Mouse (Mus musculus): ENCODE results near the gene Epb41l3. TPM values are rescaled to one million over a fixed set of nuclear protein-coding genes. Genes with fewer than 3 reads are reported as not detected.

Gene Epb41l3
- polyA plus RNA-seq, 1 experiment from 2014 or later: 174 TPM

DNA sequence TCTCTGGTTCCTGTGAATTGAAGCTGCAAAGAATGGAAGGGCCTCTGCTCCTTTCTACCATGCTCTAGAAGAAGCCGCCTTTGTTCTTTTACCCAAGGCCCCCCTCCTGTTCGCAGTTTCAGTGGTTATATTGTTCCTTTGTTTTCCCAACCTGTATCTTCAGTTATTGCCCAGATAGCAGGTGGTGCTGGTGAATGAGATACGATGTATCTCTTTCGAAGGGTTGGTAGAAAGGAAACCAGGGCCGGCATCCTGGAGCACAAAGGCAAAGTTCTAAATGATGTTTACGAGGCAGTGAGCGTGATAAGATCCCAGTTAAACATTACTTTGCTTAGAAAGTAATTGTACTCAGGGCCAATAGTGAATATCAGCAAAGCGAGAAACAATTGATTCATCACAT, 27.8 kb downstream of the Epb41l3 start:
- Histone ChIP-seq H3K4me2 (replicated peaks; ENCODE audit: low read depth) (peak overlapping the region; percentile 30), H3K27ac (ENCODE audit: low read depth, low read length) (peak overlapping the region; percentile 16; the same call in 1 of the 2 replicates), H3K9ac (ENCODE audit: low read depth, low read length) (no peak overlapping the region), H3K4me1 (replicated peaks; ENCODE audit: control insufficient read depth, insufficient read depth, low read length) (no peaks in the 10 kb centered on the region), H3K36me3 (ENCODE audit: control insufficient read depth, insufficient read depth) (no peaks in the 10 kb centered on the region), H3K9me3 (ENCODE audit: control insufficient read depth) (no peaks in the 10 kb centered on the region), H3K4me3 (ENCODE audit: low read depth, low read length) (no peak overlapping the region), H3K27me3 (replicated peaks; ENCODE audit: control insufficient read depth, insufficient read depth, low read length) (no peaks in the 10 kb centered on the region)
- peak; percentile 29 for ATAC-seq
- WGBS: 38% methylated on average over 8 of the region's 8 CpGs
- TF ChIP-seq CTCF (IDR thresholded peaks at IDR 0.05; ENCODE audit: low read depth): no peak

DNA sequence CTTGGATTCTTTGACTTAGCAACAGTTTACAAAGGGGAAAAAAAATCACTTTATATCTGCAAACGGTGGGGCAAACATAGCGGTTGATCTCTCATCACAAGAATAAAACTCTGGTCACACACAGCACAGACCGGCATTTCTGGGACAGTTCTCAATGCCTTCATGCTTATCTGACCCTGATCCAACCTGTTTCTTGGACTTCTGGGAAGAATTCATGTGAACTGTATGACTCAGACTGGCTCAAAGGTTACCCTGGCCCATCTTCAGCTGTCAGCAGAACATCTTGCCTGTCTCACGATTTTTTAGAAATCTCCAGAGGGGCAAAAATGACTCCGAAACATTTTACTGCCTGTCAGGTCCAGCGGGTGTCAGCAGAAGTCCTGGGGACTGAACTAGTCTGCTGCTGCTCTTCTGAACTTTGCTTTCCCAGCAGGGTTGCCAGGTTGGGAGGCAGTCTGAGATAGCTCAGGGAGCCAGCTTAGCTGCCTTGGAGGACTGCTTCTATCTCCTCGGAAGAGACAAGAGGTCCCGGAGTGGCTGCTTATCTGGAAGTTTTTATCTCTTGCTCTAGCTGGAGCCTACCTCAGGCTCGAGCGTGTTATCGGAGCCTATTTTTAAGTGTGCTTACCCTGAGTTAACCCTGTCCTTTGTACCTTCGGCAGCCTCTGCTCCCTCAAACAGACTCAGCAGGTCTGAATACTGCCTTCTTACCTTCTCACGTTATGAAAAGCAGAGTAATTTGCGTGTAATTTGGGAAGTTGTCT, 29.7 kb downstream of the Epb41l3 start:
- no peaks in the 10 kb centered on the region for H3K9me3 ChIP-seq (ENCODE audit: control insufficient read depth)
- no peaks in the 10 kb centered on the region for H3K27me3 ChIP-seq (replicated peaks; ENCODE audit: control insufficient read depth, insufficient read depth, low read length)
- no peak overlapping the region for H3K9ac ChIP-seq (ENCODE audit: low read depth, low read length)
- peak overlapping the region; percentile 45 for H3K4me2 ChIP-seq (replicated peaks; ENCODE audit: low read depth)
- 29% methylated on average over 14 of the region's 14 CpGs for WGBS
- H3K4me3 ChIP-seq (ENCODE audit: low read depth, low read length): no peak overlapping the region
- H3K36me3 ChIP-seq (ENCODE audit: control insufficient read depth, insufficient read depth): no peaks in the 10 kb centered on the region
- no peak for TF ChIP-seq CTCF (IDR thresholded peaks at IDR 0.05; ENCODE audit: low read depth)
- no peaks in the 10 kb centered on the region for H3K4me1 ChIP-seq (replicated peaks; ENCODE audit: control insufficient read depth, insufficient read depth, low read length)
- H3K27ac ChIP-seq (ENCODE audit: low read depth, low read length): peak overlapping the region; percentile 68
- peak; percentile 81 for ATAC-seq

DNA sequence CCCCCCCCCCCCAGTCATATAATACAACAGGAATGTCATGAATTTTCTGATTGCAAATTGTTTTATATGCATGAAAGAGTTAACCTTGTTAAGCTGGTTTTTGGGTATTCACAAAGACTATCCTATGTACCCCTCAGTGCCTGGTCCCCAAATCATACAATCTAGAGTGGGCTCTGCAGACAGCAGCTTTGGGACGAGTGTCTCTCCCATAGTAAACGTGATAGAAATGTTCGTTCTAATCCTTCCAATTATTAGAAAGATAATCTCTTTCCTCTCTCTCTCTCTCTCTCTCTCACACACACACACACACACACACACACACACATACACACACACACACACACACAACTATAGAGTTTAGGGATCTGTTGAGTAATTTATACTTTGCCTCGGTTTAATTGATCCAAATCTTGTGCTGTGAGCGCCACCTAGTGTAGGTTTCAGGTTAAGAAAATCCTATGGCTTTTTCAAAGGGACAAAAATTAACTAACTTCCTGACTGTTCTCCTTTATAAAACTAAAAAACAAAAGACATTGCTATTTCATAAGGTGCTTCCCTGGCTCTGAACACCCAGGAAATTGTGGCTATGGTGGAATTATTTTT, 30.4 kb downstream of the Epb41l3 start:
- Histone ChIP-seq H3K36me3 (ENCODE audit: control insufficient read depth, insufficient read depth) (no peaks in the 10 kb centered on the region), H3K4me2 (replicated peaks; ENCODE audit: low read depth) (peak overlapping the region; percentile 45), H3K27me3 (replicated peaks; ENCODE audit: control insufficient read depth, insufficient read depth, low read length) (no peaks in the 10 kb centered on the region), H3K9ac (ENCODE audit: low read depth, low read length) (no peak overlapping the region), H3K27ac (ENCODE audit: low read depth, low read length) (peak overlapping the region; percentile 68), H3K4me3 (ENCODE audit: low read depth, low read length) (no peak overlapping the region), H3K4me1 (replicated peaks; ENCODE audit: control insufficient read depth, insufficient read depth, low read length) (no peaks in the 10 kb centered on the region), H3K9me3 (ENCODE audit: control insufficient read depth) (no peaks in the 10 kb centered on the region)
- TF ChIP-seq CTCF (IDR thresholded peaks at IDR 0.05; ENCODE audit: low read depth): peak; percentile 81
- ATAC-seq: no peak
- 17% methylated on average over 5 of the region's 5 CpGs for WGBS

DNA sequence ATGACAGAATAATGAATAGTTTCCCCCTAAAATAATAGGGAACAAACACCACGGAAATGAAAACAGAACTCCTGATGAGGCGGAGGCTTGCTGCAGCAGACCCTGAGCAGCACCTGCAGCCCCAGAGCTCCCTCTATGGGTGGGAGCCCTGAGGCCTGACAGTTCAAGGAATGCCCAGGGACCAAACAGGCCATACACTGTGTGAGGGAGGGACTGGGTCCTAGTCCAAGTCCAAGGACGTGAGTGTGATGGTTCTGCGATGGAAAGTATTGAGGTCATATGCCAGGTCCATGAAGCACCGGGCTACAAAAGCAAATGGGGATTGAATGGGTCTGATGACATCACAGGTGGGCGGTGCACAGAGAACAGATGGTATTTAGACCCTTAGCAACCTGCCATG, 33.7 kb downstream of the Epb41l3 start:
- Histone ChIP-seq H3K27me3 (replicated peaks; ENCODE audit: control insufficient read depth, insufficient read depth, low read length) (no peaks in the 10 kb centered on the region), H3K9ac (ENCODE audit: low read depth, low read length) (no peak overlapping the region), H3K4me2 (replicated peaks; ENCODE audit: low read depth) (no peak overlapping the region), H3K9me3 (ENCODE audit: control insufficient read depth) (no peaks in the 10 kb centered on the region), H3K36me3 (ENCODE audit: control insufficient read depth, insufficient read depth) (no peaks in the 10 kb centered on the region), H3K27ac (ENCODE audit: low read depth, low read length) (no peak overlapping the region), H3K4me1 (replicated peaks; ENCODE audit: control insufficient read depth, insufficient read depth, low read length) (no peaks in the 10 kb centered on the region), H3K4me3 (ENCODE audit: low read depth, low read length) (no peak overlapping the region)
- no peak for ATAC-seq
- peak; percentile 70 for TF ChIP-seq CTCF (IDR thresholded peaks at IDR 0.05; ENCODE audit: low read depth)
- 63% methylated on average over 6 of the region's 6 CpGs for WGBS

DNA sequence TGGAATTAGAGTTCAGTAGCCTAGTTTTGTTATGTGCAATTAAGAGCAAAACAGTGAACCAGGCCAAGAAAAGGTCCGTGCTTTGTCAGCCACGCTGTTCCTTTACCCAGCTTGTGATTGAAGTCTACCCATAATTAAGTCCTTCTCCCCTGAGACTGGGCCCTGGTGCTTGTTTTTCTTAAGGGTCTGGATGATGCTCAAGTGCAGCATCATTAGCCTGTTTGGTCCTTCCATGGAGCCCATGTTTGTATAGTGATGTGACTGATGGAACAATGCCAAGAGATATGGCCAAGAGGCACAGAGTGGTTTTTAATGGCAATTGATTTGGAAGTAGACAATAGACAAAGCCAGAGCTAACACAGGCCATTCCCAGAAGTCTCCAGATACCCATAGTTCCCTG, 36.7 kb downstream of the Epb41l3 start:
- Histone ChIP-seq H3K4me3 (ENCODE audit: low read depth, low read length) (no peak overlapping the region), H3K9ac (ENCODE audit: low read depth, low read length) (no peak overlapping the region), H3K27me3 (replicated peaks; ENCODE audit: control insufficient read depth, insufficient read depth, low read length) (no peaks in the 10 kb centered on the region), H3K4me1 (replicated peaks; ENCODE audit: control insufficient read depth, insufficient read depth, low read length) (no peaks in the 10 kb centered on the region), H3K4me2 (replicated peaks; ENCODE audit: low read depth) (no peak overlapping the region), H3K9me3 (ENCODE audit: control insufficient read depth) (no peaks in the 10 kb centered on the region), H3K36me3 (ENCODE audit: control insufficient read depth, insufficient read depth) (no peaks in the 10 kb centered on the region), H3K27ac (ENCODE audit: low read depth, low read length) (no peak overlapping the region)
- no peak for ATAC-seq
- no peak for TF ChIP-seq CTCF (IDR thresholded peaks at IDR 0.05; ENCODE audit: low read depth)
- 83% methylated on average over 2 of the region's 2 CpGs for WGBS

DNA sequence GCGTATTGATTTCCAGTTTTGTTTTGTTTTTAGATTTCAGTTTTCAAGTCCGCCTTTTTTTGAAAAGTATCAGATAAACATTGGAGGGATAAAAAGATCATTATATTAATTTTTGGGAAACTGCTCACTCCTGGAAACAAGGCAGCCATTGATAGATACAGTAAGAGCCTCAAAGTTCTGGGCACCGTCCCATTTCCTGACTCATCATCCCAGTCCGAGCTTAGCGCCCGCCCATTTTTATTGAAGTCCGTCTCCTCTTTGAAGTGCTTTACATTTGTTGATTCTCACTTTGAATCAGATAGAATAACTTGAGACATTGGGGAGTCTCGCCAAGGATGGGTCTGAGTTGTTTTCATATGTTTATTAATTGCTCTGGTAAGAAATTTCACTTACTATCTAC, 43.7 kb downstream of the Epb41l3 start:
- no peak for ATAC-seq

More for the DNA sequence above, 43.7 kb downstream of the Epb41l3 start:
- Histone ChIP-seq H3K4me3 (ENCODE audit: low read depth, low read length) (no peak overlapping the region), H3K27ac (ENCODE audit: low read depth, low read length) (no peak overlapping the region), H3K4me2 (replicated peaks; ENCODE audit: low read depth) (no peak overlapping the region), H3K4me1 (replicated peaks; ENCODE audit: control insufficient read depth, insufficient read depth, low read length) (0 out of 2 replicates have a peak, but pooled peaks cover 6% of the 10 kb centered on the region), H3K9ac (ENCODE audit: low read depth, low read length) (no peak overlapping the region), H3K9me3 (ENCODE audit: control insufficient read depth) (no peaks in the 10 kb centered on the region), H3K36me3 (ENCODE audit: control insufficient read depth, insufficient read depth) (no peaks in the 10 kb centered on the region), H3K27me3 (replicated peaks; ENCODE audit: control insufficient read depth, insufficient read depth, low read length) (no peaks in the 10 kb centered on the region)
- WGBS: 65% methylated on average over 8 of the region's 8 CpGs
- no peak for TF ChIP-seq CTCF (IDR thresholded peaks at IDR 0.05; ENCODE audit: low read depth)
